In the genomic region with DNA sequence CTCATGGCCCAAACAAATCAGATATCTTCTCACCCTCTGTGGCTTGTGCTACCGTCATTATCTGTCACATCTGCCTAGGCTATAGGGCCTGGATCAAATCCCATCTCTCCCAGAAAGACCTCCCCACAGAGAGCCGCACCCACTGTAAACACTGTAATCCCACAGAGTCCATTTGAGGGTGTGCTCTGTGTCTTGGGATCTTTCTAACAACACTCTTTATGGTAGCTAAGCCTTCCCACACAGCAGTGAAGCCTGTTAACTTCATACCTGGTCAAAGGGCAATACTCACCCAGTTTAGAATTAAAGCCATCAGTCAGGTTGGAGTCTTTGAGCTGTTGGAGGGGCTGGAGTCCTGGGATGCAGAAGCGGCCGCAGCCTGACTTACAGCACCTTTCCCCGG, we compare ENCODE assay signal across 29 mouse cellular contexts. TPM values are rescaled to one million over a fixed set of nuclear protein-coding genes. Genes with fewer than 3 reads are reported as not detected.
"Had no signal": no experiment of that assay in that cellular context is flagged by ENCODE, and none has a peak within 500 bp of the region (broad histone marks: within the 10 kb centered on the region; RNA-seq: fewer than 3 reads in every experiment).

No protein-coding gene starts in this region.

- H3K36me3 ChIP-seq: kidney, embryonic 15.5 days; liver, embryonic 13.5 days; midbrain, embryonic 12.5 days; midbrain, embryonic 15.5 days; neural tube, embryonic 12.5 days had no signal

- H3K4me2 ChIP-seq: kidney, embryonic 15.5 days; liver, embryonic 13.5 days; midbrain, embryonic 12.5 days; midbrain, embryonic 15.5 days; neural tube, embryonic 12.5 days had no signal

- ATAC-seq: midbrain, embryonic 15.5 days had no signal

- DNase-seq: kidney, adult 11 months; layer of hippocampus, adult 9-11 months; layer of hippocampus, postnatal 36 days; liver, embryonic 13.5 days; lung, adult 2 months; lung, postnatal 14 days; retina, postnatal 1 day; right cerebral cortex, postnatal 25 days; thymus, adult 2 months; thymus, postnatal 14 days; thymus, postnatal 4 days had no signal

- H3K27me3 ChIP-seq: kidney, embryonic 15.5 days; liver, embryonic 13.5 days; midbrain, embryonic 15.5 days; neural tube, embryonic 12.5 days had no signal

- H3K9me3 ChIP-seq: kidney, embryonic 15.5 days; liver, embryonic 13.5 days; midbrain, embryonic 12.5 days; midbrain, embryonic 15.5 days; neural tube, embryonic 12.5 days had no signal

- H3K9ac ChIP-seq: kidney, embryonic 15.5 days; liver, embryonic 13.5 days; midbrain, embryonic 12.5 days; midbrain, embryonic 15.5 days; neural tube, embryonic 12.5 days had no signal

- H3K4me3 ChIP-seq: kidney, embryonic 15.5 days; layer of hippocampus, adult 2 months; left cerebral cortex, adult 2 months; liver, embryonic 13.5 days; midbrain, embryonic 12.5 days; midbrain, embryonic 15.5 days; neural tube, embryonic 12.5 days had no signal

- H3K27ac ChIP-seq: kidney, embryonic 15.5 days; layer of hippocampus, adult 2 months; left cerebral cortex, adult 2 months; liver, embryonic 13.5 days; macrophage; midbrain, embryonic 12.5 days; midbrain, embryonic 15.5 days; neural tube, embryonic 12.5 days had no signal

- H3K4me1 ChIP-seq: kidney, embryonic 15.5 days; liver, embryonic 13.5 days; midbrain, embryonic 12.5 days; midbrain, embryonic 15.5 days; neural tube, embryonic 12.5 days had no signal

RNA-seq across cellular contexts. Expression of a gene that starts 14.0 kb away (rescaled TPM):
- total RNA-seq: megakaryocyte, adult 5-6 weeks had no signal
- polyA plus RNA-seq: macrophage had no signal

RNA-seq across cellular contexts. Expression of a gene that starts 16.6 kb away (rescaled TPM):
- total RNA-seq: layer of hippocampus, adult 2 months; layer of hippocampus, postnatal 36 days; left cerebral cortex, adult 2 months; left cerebral cortex, postnatal 10 days; left cerebral cortex, postnatal 36 days; liver, adult 2 months; megakaryocyte, adult 5-6 weeks; neutrophil, adult 5-6 weeks had no signal
- polyA plus RNA-seq: kidney, embryonic 15.5 days; limb, embryonic 11.5 days; limb, embryonic 14.5 days; liver, adult 2 months; liver, embryonic 13.5 days; liver, embryonic 16.5 days; lung, adult 2 months; lung, embryonic 16.5 days; macrophage; midbrain, embryonic 12.5 days; midbrain, embryonic 15.5 days; neural tube, embryonic 12.5 days; spleen, adult 2 months; stomach, embryonic 16.5 days; thymus, adult 2 months had no signal

RNA-seq across cellular contexts. Expression of a gene that starts 33.4 kb away (rescaled TPM):
- total RNA-seq: layer of hippocampus, adult 2 months; layer of hippocampus, postnatal 36 days; left cerebral cortex, adult 2 months; left cerebral cortex, postnatal 10 days; left cerebral cortex, postnatal 36 days; liver, adult 2 months; megakaryocyte, adult 5-6 weeks; neutrophil, adult 5-6 weeks had no signal
- polyA plus RNA-seq: limb, embryonic 11.5 days; limb, embryonic 14.5 days; liver, adult 2 months; liver, embryonic 13.5 days; liver, embryonic 16.5 days; lung, adult 2 months; lung, embryonic 16.5 days; macrophage; midbrain, embryonic 12.5 days; midbrain, embryonic 15.5 days; neural tube, embryonic 12.5 days; spleen, adult 2 months; stomach, embryonic 16.5 days; thymus, adult 2 months had no signal
